Mouse (Mus musculus) inflammation-experienced regulatory T-cells (primary cell): Measurements from ENCODE around the gene Pdlim5. TPM values are rescaled to one million over a fixed set of nuclear protein-coding genes. Genes with fewer than 3 reads are reported as not detected.

Experiments used
- polyA plus RNA-seq, 2 experiments: library from polyadenylated mRNA; unstranded; fragments of 100-300 nt; shearing (Covaris generic); gene quantifications; one replicate each; pipeline ENCODE4 v1.2.1; 2017

Gene Pdlim5
- 10 to 100 TPM; 26.9 to 39.2 TPM for polyA plus RNA-seq

GRCm38 (mm10) chr3:142395520-142396193 lies at the start of gene Pdlim5:
TSS of gene Pdlim5 (minus strand) at chr3:142395696.

Other genes starting within 250 kb of the Pdlim5 start
- gene Bmpr1b, start 226.3 kb downstream of the Pdlim5 start, polyA plus RNA-seq, result under 1 TPM; 0.10 to 0.31 TPM
- 10 to 100 TPM; 26.3 to 46.3 TPM for gene Gbp5, start 98.3 kb upstream of the Pdlim5 start, polyA plus RNA-seq
- gene Gbp7, start 134.6 kb upstream of the Pdlim5 start, polyA plus RNA-seq, result 100 to 1,000 TPM; 124 to 191 TPM
- gene Gbp3, start 164.3 kb upstream of the Pdlim5 start, polyA plus RNA-seq, result 100 to 1,000 TPM in 1 of 2 experiments, 10 to 100 TPM in 1; 38.7 to 108 TPM
- gene Gbp2b, start 199.2 kb upstream of the Pdlim5 start, polyA plus RNA-seq, result 1 to 10 TPM in 1 of 2 experiments, under 1 TPM in 1; 0.60 to 5.9 TPM
- 10 to 100 TPM; 71.3 to 97.7 TPM for gene Gbp2, start 224.9 kb upstream of the Pdlim5 start, polyA plus RNA-seq